Mouse (Mus musculus): ENCODE results near the gene Osbpl3.

DNA sequence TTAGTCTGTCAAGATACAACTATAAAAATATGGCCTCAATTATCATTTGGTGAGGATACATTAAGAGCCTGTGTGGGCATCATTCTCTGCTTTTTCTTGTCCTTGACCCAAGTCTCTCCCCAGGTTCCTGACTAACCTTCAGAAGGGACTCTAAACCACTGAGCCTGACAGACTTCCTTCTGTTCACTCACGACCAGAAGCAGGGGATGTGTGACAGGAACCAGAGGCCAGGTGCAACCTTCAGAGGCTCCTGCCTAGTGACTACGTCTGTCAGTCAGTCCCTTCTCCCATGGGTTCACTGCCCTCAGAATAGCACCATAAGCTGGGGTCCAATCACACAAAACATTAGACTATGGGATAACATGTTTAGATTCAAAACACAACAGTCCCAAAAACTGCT, 208.6 kb downstream of the Osbpl3 start:
- TF ChIP-seq POLR2A (IDR thresholded peaks at IDR 0.05; ENCODE audit: borderline replicate concordance, insufficient read depth, low read length) = no peak
- TF ChIP-seq CTCF (IDR thresholded peaks at IDR 0.05; ENCODE audit: borderline replicate concordance, insufficient read depth, low read depth, low read length) = no peak
